Mouse (Mus musculus) layer of hippocampus, postnatal 25 days (tissue): Measurements from ENCODE around the gene Il4ra. TPM values are rescaled to one million over a fixed set of nuclear protein-coding genes. Genes with fewer than 3 reads are reported as not detected.

Experiments used
- DNase-seq, 2 experiments: peaks; one replicate each; pipeline ENCODE4 v3.0.0; 2022; ENCODE audit warnings: mixed read lengths in 2 of 2, low spot score in 1 of 2; ENCODE audit errors: extremely low spot score in 1 of 2
- total RNA-seq, 2 experiments: library from RNA; stranded (reverse); gene quantifications; 2 replicates each; pipeline ENCODE4 v1.2.3; 2021

Il4ra gene
- 1 to 10 TPM; 3.7 to 4.6 TPM for total RNA-seq

- peak in 1 of 2 experiments; percentile 38 for DNase-seq
Observed at GRCm38 (mm10) chr7:125551766-125552709, at the start of gene Il4ra. TSS of gene Il4ra (plus strand) at chr7:125552120.

GRCm38 (mm10) chr7:125503374-125504092 is 48.4 kb upstream of the Il4ra start:
- no peak for DNase-seq

GRCm38 (mm10) chr7:125504618-125505017 is 47.3 kb upstream of the Il4ra start:
- DNase-seq: no peak

GRCm38 (mm10) chr7:125505568-125505967 is 46.4 kb upstream of the Il4ra start:
- DNase-seq: no peak

- no peak for DNase-seq
Observed at GRCm38 (mm10) chr7:125507279-125507678, 44.6 kb upstream of the Il4ra start.

- DNase-seq: no peak
Observed at GRCm38 (mm10) chr7:125511432-125511831, 40.5 kb upstream of the Il4ra start.

- DNase-seq: no peak
Observed at GRCm38 (mm10) chr7:125511852-125512251, 40.1 kb upstream of the Il4ra start.

GRCm38 (mm10) chr7:125515081-125515853 is 36.7 kb upstream of the Il4ra start:
- no peak for DNase-seq

GRCm38 (mm10) chr7:125516723-125517122 is 35.2 kb upstream of the Il4ra start:
- DNase-seq: no peak

GRCm38 (mm10) chr7:125517470-125517869 is 34.5 kb upstream of the Il4ra start:
- no peak for DNase-seq

- no peak for DNase-seq
Observed at GRCm38 (mm10) chr7:125519715-125520114, 32.2 kb upstream of the Il4ra start.

GRCm38 (mm10) chr7:125523051-125523450 is 28.9 kb upstream of the Il4ra start:
- DNase-seq: no peak

- DNase-seq: no peak
Observed at GRCm38 (mm10) chr7:125527186-125527585, 24.7 kb upstream of the Il4ra start.

- no peak for DNase-seq
Observed at GRCm38 (mm10) chr7:125527901-125528580, 23.9 kb upstream of the Il4ra start.

- no peak for DNase-seq
Observed at GRCm38 (mm10) chr7:125539351-125539750, 12.6 kb upstream of the Il4ra start.

- DNase-seq: no peak
Observed at GRCm38 (mm10) chr7:125541026-125541425, 10.9 kb upstream of the Il4ra start.

- DNase-seq: no peak
Observed at GRCm38 (mm10) chr7:125541821-125542220, 10.1 kb upstream of the Il4ra start.

GRCm38 (mm10) chr7:125542335-125543050 is 9.4 kb upstream of the Il4ra start:
- DNase-seq: no peak

GRCm38 (mm10) chr7:125543497-125543896 is 8.4 kb upstream of the Il4ra start:
- no peak for DNase-seq
